Mouse (Mus musculus) myocyte (in vitro differentiated cells): ENCODE measurements around the gene Uqcr11. TPM values are rescaled to one million over a fixed set of nuclear protein-coding genes. Genes with fewer than 3 reads are reported as not detected.
A peak's percentile ranks its signal among the peaks of the same experiment; 100 is the strongest.

Experiments used
- H3K27me3 ChIP-seq: one replicate; pipeline ENCODE4 v1.6.1; 2011; ENCODE audit not compliant: control insufficient read depth, insufficient read depth, insufficient read length
- H3K36me3 ChIP-seq: one replicate; pipeline ENCODE4 v1.6.1; 2011; ENCODE audit not compliant: control insufficient read depth, insufficient read depth
- H3K4me2 ChIP-seq: one replicate; pipeline ENCODE4 v1.6.1; 2011; ENCODE audit warnings: low read depth, control low read depth
- H3K4me3 ChIP-seq: one replicate; pipeline ENCODE4 v1.5.1; 2011; ENCODE audit warnings: mild to moderate bottlenecking, control low read depth, moderate library complexity
- H3K79me2 ChIP-seq: one replicate; pipeline ENCODE4 v1.6.1; 2011; ENCODE audit not compliant: control insufficient read depth, insufficient read depth
- H3ac ChIP-seq: one replicate; pipeline ENCODE4 v1.6.1; 2011; ENCODE audit not compliant: control insufficient read depth, insufficient read length
- CEBPB ChIP-seq: IDR thresholded peaks from 2 replicates; pipeline ENCODE4 v1.6.1; 2011; ENCODE audit warnings: mild to moderate bottlenecking, moderate library complexity; ENCODE audit not compliant: poor library complexity, insufficient read depth, severe bottlenecking
- E2F4 ChIP-seq: IDR thresholded peaks from one replicate; pipeline ENCODE4 v1.6.1; 2011; ENCODE audit warnings: mild to moderate bottlenecking, control low read depth, moderate library complexity; ENCODE audit not compliant: insufficient read depth
- MAX ChIP-seq: IDR thresholded peaks from one replicate; pipeline ENCODE4 v1.6.1; 2011; ENCODE audit warnings: low read depth, mild to moderate bottlenecking, control low read depth
- MYOD1 ChIP-seq, 3 experiments: IDR thresholded peaks; one replicate each; pipeline ENCODE4 v1.6.1; 2011; ENCODE audit warnings: control low read depth in 2 of 3, low read depth in 2 of 3, mild to moderate bottlenecking in 2 of 3, moderate library complexity in 1 of 3; ENCODE audit not compliant: insufficient read length in 2 of 3, control insufficient read depth in 1 of 3
- MYOG ChIP-seq, 3 experiments: IDR thresholded peaks; one replicate each; pipeline ENCODE4 v1.6.1; 2011; ENCODE audit warnings: control low read depth in 2 of 3, low read depth in 2 of 3, mild to moderate bottlenecking in 2 of 3; ENCODE audit not compliant: insufficient read length in 2 of 3, control insufficient read depth in 1 of 3, insufficient read depth in 1 of 3
- POLR2A ChIP-seq: IDR thresholded peaks from one replicate; pipeline ENCODE4 v1.6.1; 2011; ENCODE audit warnings: low read depth, mild to moderate bottlenecking, control low read depth, moderate library complexity; ENCODE audit not compliant: insufficient read length
- POLR2AphosphoS2 ChIP-seq: IDR thresholded peaks from one replicate; pipeline ENCODE4 v1.6.1; 2011; ENCODE audit warnings: low read depth, control low read depth; ENCODE audit not compliant: insufficient read length
- REST ChIP-seq: IDR thresholded peaks from one replicate; pipeline ENCODE4 v1.6.1; 2011; ENCODE audit warnings: mild to moderate bottlenecking, control low read depth, moderate library complexity; ENCODE audit not compliant: insufficient read depth, insufficient read length
- SRF ChIP-seq: IDR thresholded peaks from one replicate; pipeline ENCODE4 v1.6.1; 2011; ENCODE audit warnings: low read depth; ENCODE audit not compliant: control insufficient read depth, insufficient read length
- TCF12 ChIP-seq: IDR thresholded peaks from one replicate; pipeline ENCODE4 v1.6.1; 2011; ENCODE audit warnings: mild to moderate bottlenecking, control low read depth; ENCODE audit not compliant: poor library complexity, insufficient read depth, severe bottlenecking
- TCF3 ChIP-seq: IDR thresholded peaks from one replicate; pipeline ENCODE4 v1.6.1; 2011; ENCODE audit warnings: low read depth, control low read depth; ENCODE audit not compliant: insufficient read length
- USF1 ChIP-seq: IDR thresholded peaks from one replicate; pipeline ENCODE4 v1.6.1; 2011; ENCODE audit warnings: low read depth, mild to moderate bottlenecking, control low read depth, moderate library complexity
- polyA plus RNA-seq: library from polyadenylated mRNA; unstranded; fragments of >200 nt; fragmentation: generic; extraction: Trizol; gene quantifications from one replicate; pipeline ENCODE4 v1.2.1, GENCODE M21; 2012; ENCODE audit warnings: missing spikeins

Gene Uqcr11
- polyA plus RNA-seq, 1 experiment = 1,247 TPM

DNA sequence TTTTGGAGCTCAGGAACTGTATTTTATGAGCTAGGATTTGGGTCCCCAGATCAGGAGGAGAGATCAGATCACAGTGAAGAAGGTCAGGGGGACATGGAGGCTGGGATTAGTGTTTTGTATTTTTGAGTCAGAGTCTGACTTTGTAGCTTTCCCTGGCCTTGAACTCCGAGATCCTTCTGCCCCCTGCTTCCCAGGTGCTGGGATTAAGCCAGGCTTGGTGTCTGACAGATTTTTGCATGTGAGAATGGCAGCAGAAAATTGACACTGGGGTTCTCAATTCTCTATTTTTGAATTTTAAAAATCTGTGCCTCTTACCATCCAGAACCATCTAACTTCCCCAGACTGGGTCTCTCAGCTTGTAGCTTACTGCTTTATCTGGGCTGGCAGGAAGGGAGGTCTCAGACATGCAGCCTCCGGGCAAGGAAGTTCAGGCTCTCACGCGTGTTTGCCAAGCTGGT, 5.9 kb downstream of the Uqcr11 start:
- TF ChIP-seq REST = no peak
- TF ChIP-seq POLR2AphosphoS2 = no peak
- TF ChIP-seq MYOD1 (IDR thresholded peaks at IDR 0.05; ENCODE audit: control insufficient read depth in 1 of 3, insufficient read length in 2 of 3, low read depth in 2 of 3) = no peak
- no peak for TF ChIP-seq CEBPB
- TF ChIP-seq TCF3 = no peak
- TF ChIP-seq TCF12 = no peak
- TF ChIP-seq MYOG (IDR thresholded peaks at IDR 0.05; ENCODE audit: control insufficient read depth in 1 of 3, insufficient read depth in 1 of 3, insufficient read length in 2 of 3, low read depth in 2 of 3) = no peak
- no peak for TF ChIP-seq SRF
- TF ChIP-seq E2F4 = no peak
- TF ChIP-seq USF1 = no peak
- Histone ChIP-seq H3ac (no peak overlapping the region), H3K79me2 (peaks cover 53% of the 10 kb centered on the region), H3K36me3 (peaks cover 14% of the 10 kb centered on the region), H3K4me3 (no peak overlapping the region), H3K4me2 (peak overlapping the region; percentile 95), H3K27me3 (no peaks in the 10 kb centered on the region)

DNA sequence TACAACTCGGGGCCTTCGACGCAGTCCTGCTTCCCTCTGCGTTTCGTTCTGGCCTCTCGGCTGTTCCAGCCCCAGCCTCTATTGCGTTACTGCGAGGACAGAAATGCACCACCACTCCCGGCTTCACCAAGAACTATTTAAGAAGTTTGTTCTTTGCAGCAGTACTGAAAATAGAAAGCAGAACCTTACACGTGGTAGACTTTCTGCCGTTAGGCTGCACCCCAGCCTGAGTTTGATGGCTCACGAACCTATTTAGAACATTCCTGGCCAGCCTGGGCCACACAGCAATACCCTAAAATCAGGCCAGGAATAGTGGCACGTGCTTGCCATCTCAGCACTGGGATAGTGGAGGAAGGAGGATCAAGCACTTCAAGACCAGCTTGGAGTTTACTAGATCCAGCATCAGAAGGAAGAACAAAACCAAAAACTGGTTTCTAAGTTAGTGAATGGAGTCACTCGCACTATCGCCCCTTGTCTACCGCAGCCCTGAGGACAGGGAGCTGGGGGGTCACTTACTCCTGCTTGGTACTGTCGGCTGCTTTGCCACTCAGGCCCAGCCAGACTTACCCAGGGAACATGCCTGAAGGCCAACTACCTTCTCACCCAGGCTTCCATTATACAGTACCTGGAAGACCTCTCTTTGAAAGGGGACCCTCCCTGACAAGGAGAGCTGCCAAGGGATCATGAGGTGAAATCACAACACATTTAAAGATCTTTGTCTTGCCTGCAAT, 6.5 kb downstream of the Uqcr11 start:
- TF ChIP-seq POLR2A = no peak
- TF ChIP-seq CEBPB = no peak
- no peak for TF ChIP-seq USF1
- no peak for TF ChIP-seq TCF3
- TF ChIP-seq MAX = no peak
- no peak for TF ChIP-seq TCF12
- no peak for TF ChIP-seq MYOG (IDR thresholded peaks at IDR 0.05; ENCODE audit: control insufficient read depth in 1 of 3, insufficient read depth in 1 of 3, insufficient read length in 2 of 3, low read depth in 2 of 3)
- TF ChIP-seq MYOD1 (IDR thresholded peaks at IDR 0.05; ENCODE audit: control insufficient read depth in 1 of 3, insufficient read length in 2 of 3, low read depth in 2 of 3) = no peak
- no peak for TF ChIP-seq SRF
- no peak for TF ChIP-seq E2F4
- no peak for TF ChIP-seq REST
- no peak for TF ChIP-seq POLR2AphosphoS2
- H3K4me2 ChIP-seq = peak overlapping the region; percentile 95
- H3K27me3 ChIP-seq = no peaks in the 10 kb centered on the region
- H3K4me3 ChIP-seq = peak overlapping the region; percentile 36
- H3ac ChIP-seq = peak overlapping the region; percentile 83
- peaks cover 14% of the 10 kb centered on the region for H3K36me3 ChIP-seq
- H3K79me2 ChIP-seq = peaks cover 53% of the 10 kb centered on the region

- peaks cover 48% of the 10 kb centered on the region for H3K79me2 ChIP-seq
- H3K4me2 ChIP-seq = peak within 1 kb of the TSS; percentile 95
- peak within 1 kb of the TSS; percentile 83 for H3ac ChIP-seq
- H3K27me3 ChIP-seq = no peaks in the 10 kb centered on the region
- TF ChIP-seq POLR2A = peak; percentile 93
- peak; percentile 35 for TF ChIP-seq REST
- TF ChIP-seq TCF3 = peak; percentile 30
- peak; percentile 98 for TF ChIP-seq POLR2AphosphoS2
- peak in 2 of 3 experiments; percentile 60 to 77 for TF ChIP-seq MYOG (IDR thresholded peaks at IDR 0.05; ENCODE audit: control insufficient read depth in 1 of 3, insufficient read depth in 1 of 3, insufficient read length in 2 of 3, low read depth in 2 of 3)
- no peak for TF ChIP-seq E2F4
- TF ChIP-seq CEBPB = no peak
- no peak for TF ChIP-seq MAX
- peak in 2 of 3 experiments; percentile 83 to 91 for TF ChIP-seq MYOD1 (IDR thresholded peaks at IDR 0.05; ENCODE audit: control insufficient read depth in 1 of 3, insufficient read length in 2 of 3, low read depth in 2 of 3)
- no peak for TF ChIP-seq TCF12
- no peak for TF ChIP-seq USF1
- H3K36me3 ChIP-seq = peaks cover 17% of the 10 kb centered on the region
- peak within 1 kb of the TSS; percentile 36 for H3K4me3 ChIP-seq
Observed at GRCm38 (mm10) chr10:80399191-80399972, 7.2 kb downstream of the Uqcr11 start, which contains the start of gene Mbd3. TSS of gene Mbd3 (minus strand) at chr10:80399550.

GRCm38 (mm10) chr10:80398719-80399190, 7.9 kb downstream of the Uqcr11 start:
- TF ChIP-seq CEBPB = no peak
- no peak for TF ChIP-seq USF1
- peak in 2 of 3 experiments; percentile 35 to 66 for TF ChIP-seq MYOD1 (IDR thresholded peaks at IDR 0.05; ENCODE audit: control insufficient read depth in 1 of 3, insufficient read length in 2 of 3, low read depth in 2 of 3)
- no peak for TF ChIP-seq MAX
- TF ChIP-seq POLR2AphosphoS2 = peak; percentile 99
- no peak for TF ChIP-seq TCF3
- no peak for TF ChIP-seq TCF12
- peak; percentile 96 for TF ChIP-seq POLR2A
- no peak for TF ChIP-seq E2F4
- peak in 2 of 3 experiments; percentile 58 to 60 for TF ChIP-seq MYOG (IDR thresholded peaks at IDR 0.05; ENCODE audit: control insufficient read depth in 1 of 3, insufficient read depth in 1 of 3, insufficient read length in 2 of 3, low read depth in 2 of 3)
- peak; percentile 8 for TF ChIP-seq REST
- TF ChIP-seq SRF = peak; percentile 83
- Histone ChIP-seq H3K4me2 (peak overlapping the region; percentile 79), H3K36me3 (peaks cover 21% of the 10 kb centered on the region), H3K4me3 (peak overlapping the region; percentile 36), H3K27me3 (no peaks in the 10 kb centered on the region), H3K79me2 (peaks cover 43% of the 10 kb centered on the region), H3ac (peak overlapping the region; percentile 83)
